Mouse (Mus musculus) liver, postnatal 0 days (tissue): ENCODE results near the gene Mllt1.

Experiments
- CTCF ChIP-seq: sonication (generic); IDR thresholded peaks from 2 replicates; pipeline ENCODE4 v1.5.1; 2016; ENCODE audit warnings: antibody characterized with exemption, low read depth
- EP300 ChIP-seq: IDR thresholded peaks from 2 replicates; pipeline ENCODE4 v1.6.1; 2016; ENCODE audit warnings: antibody characterized with exemption, low read depth, mild to moderate bottlenecking

DNA sequence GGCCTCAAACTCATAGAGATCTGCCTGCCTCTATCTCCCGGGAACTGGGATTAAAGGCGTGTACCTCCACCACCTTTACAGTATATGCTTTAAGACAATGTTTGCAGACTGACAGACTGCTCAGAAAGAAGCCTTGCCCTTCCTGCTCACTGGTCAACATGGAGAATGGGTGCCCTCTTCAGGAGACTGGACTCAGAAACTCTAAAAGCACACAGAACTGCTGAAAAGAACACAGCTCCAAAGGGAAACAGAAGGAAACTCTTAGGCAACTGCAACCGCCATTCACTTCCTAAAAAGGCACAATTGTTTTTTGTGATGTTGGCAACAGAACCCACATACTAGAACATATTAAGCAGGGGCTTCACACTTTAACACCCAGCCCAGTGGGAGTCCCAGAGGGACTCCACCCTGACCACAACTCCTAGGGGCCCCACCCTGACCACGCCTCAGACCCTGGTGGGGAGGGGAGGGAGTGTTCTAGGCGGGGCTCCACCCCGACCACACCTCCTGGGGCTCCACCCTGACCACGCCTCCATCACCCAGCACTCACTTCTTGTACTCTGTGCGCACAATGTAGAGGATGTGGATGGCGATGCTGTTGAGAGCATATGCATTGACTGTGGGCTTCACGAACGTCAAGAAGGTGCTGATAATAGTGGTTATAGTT, 22.7 kb upstream of the Mllt1 start:
- TF ChIP-seq CTCF (peak; percentile 43), EP300 (no peak)
